Mouse (Mus musculus) inflammation-experienced regulatory T-cells (primary cell): ENCODE results near the gene Nup93. TPM values are rescaled to one million over a fixed set of nuclear protein-coding genes. Genes with fewer than 3 reads are reported as not detected.

ENCODE experiments used
- polyA plus RNA-seq, 2 experiments: library from polyadenylated mRNA; unstranded; fragments of 100-300 nt; shearing (Covaris generic); gene quantifications; one replicate each; pipeline ENCODE4 v1.2.1; 2017

Gene Nup93
- 10 to 100 TPM; 37.2 to 37.5 TPM for polyA plus RNA-seq

DNA sequence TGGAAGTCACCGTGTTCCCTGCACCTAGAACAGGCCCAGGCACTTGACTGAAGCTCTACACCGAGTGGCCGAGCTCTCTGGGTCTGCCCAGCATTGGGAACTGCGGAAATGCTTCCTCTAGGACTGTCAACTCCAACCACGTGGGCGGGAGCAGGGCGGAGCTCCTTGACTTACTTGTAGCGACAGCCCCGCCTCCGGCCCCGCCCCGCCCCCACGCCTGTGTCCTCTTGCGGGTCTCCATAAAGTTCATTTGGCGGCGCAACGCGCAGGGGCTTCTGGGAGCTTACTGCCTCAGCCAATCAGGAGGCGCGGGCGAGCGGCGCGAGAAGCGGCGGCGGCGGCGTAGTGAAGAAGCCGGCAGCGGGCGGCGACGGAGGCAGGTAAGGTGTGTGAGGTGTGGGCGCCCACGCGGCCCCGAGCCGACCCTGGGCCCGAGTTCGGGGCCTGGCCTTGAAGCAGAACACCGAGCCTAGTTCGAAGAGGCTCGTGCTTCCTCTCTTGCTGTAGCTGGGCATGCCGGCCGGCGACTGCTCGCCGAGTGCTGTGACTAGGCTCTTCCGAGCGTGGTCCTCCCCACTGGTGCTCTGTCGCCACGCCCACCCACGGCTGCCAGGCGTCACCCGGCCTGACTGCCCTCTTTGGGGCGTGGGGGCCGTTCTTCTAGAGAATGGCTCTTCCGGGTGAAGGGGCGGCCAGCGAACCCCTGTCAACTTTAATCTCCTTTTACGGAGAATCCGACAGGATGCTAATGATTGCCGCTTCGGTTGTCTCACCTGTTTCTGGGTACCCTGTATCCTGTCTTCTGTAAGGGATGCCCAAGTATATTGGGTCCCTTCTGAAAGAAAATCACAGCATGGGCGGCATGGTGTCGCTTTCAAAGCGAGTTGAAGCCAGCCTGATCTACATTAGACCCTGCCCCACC lies at the start of gene Nup93:
Nup93 (plus strand) TSS at position 313 of the 922 bp plus-strand sequence.

DNA sequence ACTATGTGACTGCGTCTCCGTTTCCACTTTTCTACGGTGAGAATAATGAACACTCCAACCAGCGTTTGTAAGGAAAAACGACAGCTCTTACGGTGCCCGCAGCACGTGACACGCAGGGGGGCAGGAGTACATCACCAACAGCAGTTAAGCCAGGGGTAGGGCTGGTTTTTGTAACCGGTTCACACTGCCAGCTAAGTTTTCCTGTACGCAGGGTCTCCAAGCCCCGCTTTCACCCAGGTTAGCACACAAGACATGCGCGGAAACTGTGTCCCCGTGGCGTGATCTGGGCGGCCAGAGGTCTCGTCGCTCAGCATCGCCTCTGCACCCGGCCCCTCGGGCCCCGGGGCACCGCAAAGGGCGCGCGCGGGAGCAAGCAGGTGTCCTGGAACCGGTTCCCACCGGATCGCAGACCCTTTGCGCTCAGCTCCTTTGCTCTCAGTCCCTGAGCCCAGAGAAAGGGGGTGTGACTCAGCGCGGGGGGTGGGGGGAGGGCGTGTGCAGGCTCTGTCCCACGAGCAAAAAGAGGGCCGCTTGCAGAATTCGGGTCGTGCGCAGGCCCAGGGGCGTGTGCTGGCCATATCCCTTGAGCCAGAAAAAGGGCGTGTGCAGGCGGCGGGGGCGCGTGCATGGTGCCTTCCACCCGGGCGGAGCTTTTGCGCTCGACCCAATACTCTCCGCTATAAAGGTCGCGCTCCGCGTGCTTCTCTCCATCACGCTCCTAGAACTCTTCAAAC lies 42.1 kb upstream of the Nup93 start, which contains the start of gene Mt2:
Mt2 (plus strand) TSS at position 590 of the 734 bp plus-strand sequence.

DNA sequence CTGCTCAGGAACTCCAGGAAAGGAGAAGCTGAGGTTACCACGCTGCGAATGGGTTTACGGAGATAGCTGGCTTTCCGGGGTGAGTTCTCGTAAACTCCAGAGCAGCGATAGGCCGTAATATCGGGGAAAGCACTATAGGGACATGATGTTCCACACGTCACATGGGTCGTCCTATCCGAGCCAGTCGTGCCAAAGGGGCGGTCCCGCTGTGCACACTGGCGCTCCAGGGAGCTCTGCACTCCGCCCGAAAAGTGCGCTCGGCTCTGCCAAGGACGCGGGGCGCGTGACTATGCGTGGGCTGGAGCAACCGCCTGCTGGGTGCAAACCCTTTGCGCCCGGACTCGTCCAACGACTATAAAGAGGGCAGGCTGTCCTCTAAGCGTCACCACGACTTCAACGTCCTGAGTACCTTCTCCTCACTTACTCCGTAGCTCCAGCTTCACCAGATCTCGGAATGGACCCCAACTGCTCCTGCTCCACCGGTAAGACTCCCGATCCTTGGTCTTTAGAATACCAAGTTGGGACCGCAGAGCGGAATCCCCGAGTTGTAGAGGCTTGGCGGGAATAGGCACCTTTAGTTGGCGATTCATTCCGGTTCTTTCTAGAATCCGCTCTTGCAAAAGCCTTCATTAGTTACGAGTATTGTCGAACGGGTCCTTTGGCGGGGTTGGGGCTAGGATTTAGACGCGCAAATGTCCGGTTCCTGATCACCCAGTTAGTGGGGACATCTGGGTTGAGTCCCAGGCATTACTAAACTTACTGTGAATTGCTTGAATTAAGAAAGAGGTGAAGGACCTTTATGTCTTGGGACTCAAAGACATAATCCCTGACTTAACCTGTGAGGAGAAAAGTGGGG lies 35.3 kb upstream of the Nup93 start, which contains the start of gene Mt1:
Mt1 (plus strand) TSS at position 226 of the 856 bp plus-strand sequence.

DNA sequence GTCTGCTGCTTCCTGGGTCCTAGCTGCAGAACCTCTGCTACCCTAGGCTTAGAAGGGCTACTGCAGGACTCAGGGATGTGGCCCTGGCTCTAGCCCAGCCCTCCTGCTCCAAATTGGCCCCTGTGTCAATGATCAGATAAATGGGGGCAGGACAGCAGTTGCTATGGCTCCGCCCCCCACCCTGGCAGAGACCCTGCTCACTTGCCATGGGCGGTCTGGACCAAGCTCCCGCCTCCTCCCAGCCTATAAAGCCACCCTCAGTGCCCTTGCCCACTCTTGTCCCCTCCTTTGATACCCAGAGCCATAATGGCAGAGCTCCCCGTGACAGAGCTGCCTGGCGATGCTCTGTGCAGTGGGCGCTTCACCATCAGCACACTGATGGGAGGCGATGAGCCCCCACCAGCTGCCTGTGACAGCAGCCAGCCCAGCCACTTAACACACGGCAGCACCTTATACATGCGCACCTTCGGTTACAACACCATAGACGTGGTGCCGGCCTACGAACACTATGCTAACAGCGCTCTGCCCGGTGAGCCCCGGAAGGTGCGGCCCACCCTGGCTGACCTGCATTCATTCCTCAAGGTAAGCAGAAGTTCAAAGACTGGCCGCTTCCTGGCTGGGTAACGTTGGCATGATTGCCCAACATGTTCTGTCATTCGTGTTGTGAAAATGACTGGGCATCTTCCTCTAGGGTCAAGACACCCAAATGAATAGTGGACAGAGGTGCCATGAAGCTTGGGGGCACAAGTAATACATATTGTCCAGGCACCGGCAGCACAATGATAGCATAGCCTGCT lies 114.8 kb downstream of the Nup93 start, which contains the start of gene Slc12a3:
Slc12a3 (plus strand) TSS at position 270 of the 797 bp plus-strand sequence.

Other genes with a start within 250 kb of the Nup93 start
- 100 to 1,000 TPM; 131 to 142 TPM for gene Amfr, start 201.7 kb upstream of the Nup93 start, polyA plus RNA-seq
- 100 to 1,000 TPM in 1 of 2 experiments, 10 to 100 TPM in 1; 87.7 to 102 TPM for gene Nudt21, start 177.5 kb upstream of the Nup93 start, polyA plus RNA-seq
- 10 to 100 TPM; 14.4 to 15.9 TPM for gene Ogfod1, start 177.4 kb upstream of the Nup93 start, polyA plus RNA-seq
- gene Bbs2, start 115.6 kb upstream of the Nup93 start, polyA plus RNA-seq, result 10 to 100 TPM; 10.1 to 15.8 TPM
- gene Mt4, start 77.4 kb upstream of the Nup93 start, polyA plus RNA-seq, result not detected
- gene Mt3, start 62.0 kb upstream of the Nup93 start, polyA plus RNA-seq, result under 1 TPM in 1 of 2 experiments, not detected in 1; 0.55 TPM
- gene Mt2, start 41.9 kb upstream of the Nup93 start, polyA plus RNA-seq, result 1 to 10 TPM in 1 of 2 experiments, not detected in 1; 2.2 TPM
- gene Mt1, start 35.5 kb upstream of the Nup93 start, polyA plus RNA-seq, result 1 to 10 TPM; 3.6 to 9.6 TPM
- gene Slc12a3, start 114.6 kb downstream of the Nup93 start, polyA plus RNA-seq, result under 1 TPM; 0.35 to 0.38 TPM
- gene Herpud1, start 171.9 kb downstream of the Nup93 start, polyA plus RNA-seq, result 100 to 1,000 TPM in 1 of 2 experiments, 10 to 100 TPM in 1; 99.5 to 126 TPM
- 100 to 1,000 TPM; 160 to 210 TPM for gene Nlrc5, start 219.8 kb downstream of the Nup93 start, polyA plus RNA-seq